Mouse (Mus musculus): Measurements from ENCODE around the gene Myl3. TPM values are rescaled to one million over a fixed set of nuclear protein-coding genes. Genes with fewer than 3 reads are reported as not detected.
A peak's percentile ranks its signal among the peaks of the same experiment; 100 is the strongest.

The Myl3 gene
- polyA plus RNA-seq, 1 experiment from 2014 or later, result 13.8 TPM

DNA sequence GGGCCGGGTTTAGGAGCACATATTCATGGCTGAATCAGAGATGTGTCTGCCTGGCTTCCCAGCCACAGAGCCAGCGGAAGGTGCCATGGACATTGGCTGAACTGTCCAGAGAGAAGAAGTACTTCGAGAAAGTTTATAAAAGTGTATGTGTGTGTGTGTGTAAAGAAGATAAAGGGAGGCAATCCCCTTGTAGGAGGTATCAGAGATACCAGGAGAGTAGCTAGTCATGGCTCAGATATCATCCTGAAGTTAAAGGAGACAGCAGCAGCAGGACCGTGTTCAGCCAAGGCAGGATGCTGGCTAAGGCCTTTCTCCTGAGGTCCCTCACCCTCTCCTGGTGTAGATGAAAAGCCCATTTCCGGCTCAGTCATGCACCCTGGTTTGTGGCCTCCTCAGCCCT lies 9.8 kb downstream of the Myl3 start:
- ATAC-seq, result no peak
- no peaks in the 10 kb centered on the region for H3K27me3 ChIP-seq (replicated peaks; ENCODE audit: insufficient read depth, low read length)
- TF ChIP-seq CTCF (IDR thresholded peaks at IDR 0.05) (no peak), EP300 (IDR thresholded peaks at IDR 0.05) (no peak)
- 71% methylated on average over 5 of the region's 5 CpGs for WGBS
- no peak for DNase-seq (ENCODE audit: low spot score)
- no peak overlapping the region for H3K9ac ChIP-seq (replicated peaks; ENCODE audit: low read depth)
- H3K36me3 ChIP-seq (ENCODE audit: insufficient read depth, low read length), result no peaks in the 10 kb centered on the region
- H3K4me3 ChIP-seq (ENCODE audit: low read depth, low read length), result no peak overlapping the region
- H3K4me1 ChIP-seq (ENCODE audit: insufficient read depth, low read depth, low read length), result no peaks in the 10 kb centered on the region; the same call in none of the 2 replicates
- no peaks in the 10 kb centered on the region for H3K9me3 ChIP-seq (ENCODE audit: low read length)
- no peak overlapping the region for H3K27ac ChIP-seq (ENCODE audit: low read length)
- H3K4me2 ChIP-seq (replicated peaks; ENCODE audit: low read depth, low read length), result no peak overlapping the region

DNA sequence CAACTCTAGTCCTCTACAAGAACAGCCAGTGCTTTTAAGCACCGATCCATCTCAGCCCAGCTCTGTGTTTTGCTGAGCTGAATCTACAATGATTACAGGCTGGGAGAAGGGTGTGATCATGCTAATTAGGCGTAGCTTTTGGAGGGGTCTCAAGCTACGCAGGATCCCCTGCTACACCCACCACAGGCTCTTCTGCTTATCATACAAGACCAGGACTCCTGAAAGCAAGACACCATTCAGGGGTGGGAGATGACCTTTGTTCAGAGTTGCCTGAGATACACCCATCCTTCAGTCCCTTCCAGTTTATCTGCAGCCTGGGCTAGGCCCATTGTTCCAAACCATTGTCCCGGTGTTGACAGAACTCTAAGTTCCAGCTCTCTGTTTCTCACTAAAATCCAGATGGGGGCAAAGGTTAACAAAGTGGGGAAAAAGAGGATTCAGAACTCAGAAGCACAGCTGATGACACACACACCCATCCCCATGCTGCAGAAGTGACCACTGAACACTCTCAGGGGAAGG lies 11.3 kb downstream of the Myl3 start:
- ATAC-seq (no peak), DNase-seq (ENCODE audit: low spot score) (no peak)
- no peak for TF ChIP-seq CTCF (IDR thresholded peaks at IDR 0.05)
- no peak for TF ChIP-seq EP300 (IDR thresholded peaks at IDR 0.05)
- no peaks in the 10 kb centered on the region for H3K36me3 ChIP-seq (ENCODE audit: insufficient read depth, low read length)
- H3K4me1 ChIP-seq (ENCODE audit: insufficient read depth, low read depth, low read length), result no peaks in the 10 kb centered on the region; the same call in none of the 2 replicates
- no peak overlapping the region for H3K27ac ChIP-seq (ENCODE audit: low read length)
- no peaks in the 10 kb centered on the region for H3K9me3 ChIP-seq (ENCODE audit: low read length)
- no peak overlapping the region for H3K4me2 ChIP-seq (replicated peaks; ENCODE audit: low read depth, low read length)
- WGBS, result 78% methylated on average over 4 of the region's 4 CpGs
- no peaks in the 10 kb centered on the region for H3K27me3 ChIP-seq (replicated peaks; ENCODE audit: insufficient read depth, low read length)
- no peak overlapping the region for H3K9ac ChIP-seq (replicated peaks; ENCODE audit: low read depth)
- H3K4me3 ChIP-seq (ENCODE audit: low read depth, low read length), result no peak overlapping the region

DNA sequence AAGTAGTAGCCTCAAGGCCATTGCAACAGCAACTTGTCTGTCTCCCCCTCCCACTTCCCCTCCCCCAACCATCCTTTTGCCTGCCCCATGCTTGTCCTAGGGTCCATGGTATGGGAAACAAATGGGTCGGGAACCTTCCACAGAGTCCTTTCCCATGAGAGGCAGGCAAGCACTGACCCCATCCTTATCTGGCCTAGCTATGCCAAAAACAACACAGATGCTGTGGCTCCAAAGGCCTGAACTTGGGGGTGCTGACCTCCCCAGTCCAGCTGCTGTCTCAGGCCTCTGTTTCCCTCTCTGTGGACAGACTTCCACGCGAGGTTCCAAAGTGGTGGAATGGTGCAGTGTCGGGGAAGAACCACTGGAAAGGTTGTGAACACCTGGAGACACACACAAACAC lies 12.1 kb downstream of the Myl3 start:
- Histone ChIP-seq H3K4me2 (replicated peaks; ENCODE audit: low read depth, low read length) (no peak overlapping the region), H3K27me3 (replicated peaks; ENCODE audit: insufficient read depth, low read length) (no peaks in the 10 kb centered on the region), H3K27ac (ENCODE audit: low read length) (no peak overlapping the region), H3K4me3 (ENCODE audit: low read depth, low read length) (no peak overlapping the region), H3K36me3 (ENCODE audit: insufficient read depth, low read length) (no peaks in the 10 kb centered on the region), H3K4me1 (ENCODE audit: insufficient read depth, low read depth, low read length) (no peaks in the 10 kb centered on the region; the same call in none of the 2 replicates), H3K9ac (replicated peaks; ENCODE audit: low read depth) (no peak overlapping the region), H3K9me3 (ENCODE audit: low read length) (no peaks in the 10 kb centered on the region)
- TF ChIP-seq CTCF (IDR thresholded peaks at IDR 0.05) (no peak), EP300 (IDR thresholded peaks at IDR 0.05) (no peak)
- 67% methylated on average over 4 of the region's 4 CpGs for WGBS
- ATAC-seq (no peak), DNase-seq (ENCODE audit: low spot score) (no peak)

DNA sequence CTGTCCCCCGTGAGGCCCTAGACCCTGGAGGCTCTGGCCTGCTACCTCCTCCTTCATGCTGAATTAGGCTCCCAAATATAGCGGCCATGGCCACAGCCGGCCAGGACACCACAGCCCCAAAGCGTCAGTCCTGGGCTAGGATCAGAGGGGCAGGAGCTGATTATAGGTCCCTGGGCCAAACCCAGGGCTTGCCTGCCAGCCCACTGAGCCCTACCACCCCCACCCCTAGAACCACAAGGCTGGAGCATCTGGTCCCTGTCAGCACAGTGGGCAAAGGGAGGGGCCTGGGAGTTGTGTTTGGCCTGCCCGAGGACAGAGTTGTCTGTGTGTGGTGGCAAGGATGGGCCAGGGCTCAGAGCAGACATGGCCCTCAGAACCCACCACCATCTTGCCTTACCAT lies 16.2 kb downstream of the Myl3 start:
- no peaks in the 10 kb centered on the region for H3K27me3 ChIP-seq (replicated peaks; ENCODE audit: insufficient read depth, low read length)
- H3K9ac ChIP-seq (replicated peaks; ENCODE audit: low read depth), result no peak overlapping the region
- no peaks in the 10 kb centered on the region for H3K36me3 ChIP-seq (ENCODE audit: insufficient read depth, low read length)
- H3K27ac ChIP-seq (ENCODE audit: low read length), result no peak overlapping the region
- no peaks in the 10 kb centered on the region for H3K9me3 ChIP-seq (ENCODE audit: low read length)
- TF ChIP-seq EP300 (IDR thresholded peaks at IDR 0.05), result no peak
- TF ChIP-seq CTCF (IDR thresholded peaks at IDR 0.05), result no peak
- ATAC-seq, result no peak
- DNase-seq (ENCODE audit: low spot score), result no peak
- WGBS, result 80% methylated on average over 5 of the region's 5 CpGs
- H3K4me1 ChIP-seq (ENCODE audit: insufficient read depth, low read depth, low read length), result no peaks in the 10 kb centered on the region
- H3K4me2 ChIP-seq (replicated peaks; ENCODE audit: low read depth, low read length), result no peak overlapping the region
- no peak overlapping the region for H3K4me3 ChIP-seq (ENCODE audit: low read depth, low read length)

DNA sequence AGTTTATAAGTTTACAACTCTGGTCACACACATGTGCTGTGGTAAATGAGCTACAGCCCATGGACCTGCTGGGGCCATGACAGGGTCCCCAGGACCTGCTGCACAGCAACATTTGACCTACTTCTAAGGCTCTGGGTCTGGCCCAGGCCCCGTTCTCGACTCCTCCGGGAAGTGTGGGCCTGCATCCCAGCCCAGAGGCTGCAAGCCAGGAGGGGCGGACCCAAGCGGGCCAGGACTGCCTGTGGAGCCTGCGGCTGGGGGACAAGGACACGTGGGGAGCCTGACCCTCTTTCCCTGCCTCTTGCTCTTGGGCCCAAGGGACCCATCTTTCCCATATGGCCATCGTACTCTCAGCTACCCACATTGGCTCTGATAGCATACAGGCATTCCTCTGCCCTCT lies 16.9 kb downstream of the Myl3 start:
- Histone ChIP-seq H3K4me3 (ENCODE audit: low read depth, low read length) (no peak overlapping the region), H3K9me3 (ENCODE audit: low read length) (no peaks in the 10 kb centered on the region), H3K9ac (replicated peaks; ENCODE audit: low read depth) (no peak overlapping the region), H3K27me3 (replicated peaks; ENCODE audit: insufficient read depth, low read length) (no peaks in the 10 kb centered on the region; the same call in 1 of the 2 replicates), H3K36me3 (ENCODE audit: insufficient read depth, low read length) (no peaks in the 10 kb centered on the region), H3K27ac (ENCODE audit: low read length) (no peak overlapping the region), H3K4me1 (ENCODE audit: insufficient read depth, low read depth, low read length) (no peaks in the 10 kb centered on the region), H3K4me2 (replicated peaks; ENCODE audit: low read depth, low read length) (no peak overlapping the region)
- WGBS, result 46% methylated on average over 8 of the region's 8 CpGs
- TF ChIP-seq EP300 (IDR thresholded peaks at IDR 0.05) (no peak), CTCF (IDR thresholded peaks at IDR 0.05) (no peak)
- ATAC-seq, result peak; percentile 48; the same call in 1 of the 2 replicates
- DNase-seq (ENCODE audit: low spot score), result peak; percentile 17

DNA sequence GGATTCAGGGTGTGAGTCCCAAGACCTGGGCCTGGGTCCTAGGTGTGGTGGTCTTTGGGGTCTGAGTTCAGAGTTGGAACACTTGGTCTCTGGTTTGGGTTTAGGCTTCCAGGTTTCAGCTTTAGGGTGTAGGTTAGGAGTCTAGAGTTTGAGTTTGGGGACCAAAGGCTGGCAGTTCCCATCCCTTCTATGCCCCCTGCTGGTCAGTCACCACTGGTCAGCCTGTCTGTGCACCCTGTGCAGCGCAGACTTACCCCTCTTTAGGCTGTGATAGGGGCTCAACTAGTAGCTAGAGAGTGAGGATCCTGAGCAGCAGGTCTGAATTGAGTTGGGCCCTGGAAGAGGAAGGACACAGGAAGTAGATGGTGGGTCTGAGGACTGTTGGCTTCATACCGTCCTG lies 17.6 kb downstream of the Myl3 start:
- no peak overlapping the region for H3K4me3 ChIP-seq (ENCODE audit: low read depth, low read length)
- no peak overlapping the region for H3K27ac ChIP-seq (ENCODE audit: low read length)
- ATAC-seq, result peak; percentile 54; the same call in 1 of the 2 replicates
- H3K4me1 ChIP-seq (ENCODE audit: insufficient read depth, low read depth, low read length), result no peaks in the 10 kb centered on the region
- TF ChIP-seq EP300 (IDR thresholded peaks at IDR 0.05) (no peak), CTCF (IDR thresholded peaks at IDR 0.05) (peak; percentile 84)
- no peaks in the 10 kb centered on the region for H3K9me3 ChIP-seq (ENCODE audit: low read length)
- no peaks in the 10 kb centered on the region; the same call in 1 of the 2 replicates for H3K27me3 ChIP-seq (replicated peaks; ENCODE audit: insufficient read depth, low read length)
- 44% methylated on average over 2 of the region's 2 CpGs for WGBS
- no peaks in the 10 kb centered on the region for H3K36me3 ChIP-seq (ENCODE audit: insufficient read depth, low read length)
- DNase-seq (ENCODE audit: low spot score), result peak; percentile 55
- no peak overlapping the region for H3K4me2 ChIP-seq (replicated peaks; ENCODE audit: low read depth, low read length)
- H3K9ac ChIP-seq (replicated peaks; ENCODE audit: low read depth), result no peak overlapping the region

DNA sequence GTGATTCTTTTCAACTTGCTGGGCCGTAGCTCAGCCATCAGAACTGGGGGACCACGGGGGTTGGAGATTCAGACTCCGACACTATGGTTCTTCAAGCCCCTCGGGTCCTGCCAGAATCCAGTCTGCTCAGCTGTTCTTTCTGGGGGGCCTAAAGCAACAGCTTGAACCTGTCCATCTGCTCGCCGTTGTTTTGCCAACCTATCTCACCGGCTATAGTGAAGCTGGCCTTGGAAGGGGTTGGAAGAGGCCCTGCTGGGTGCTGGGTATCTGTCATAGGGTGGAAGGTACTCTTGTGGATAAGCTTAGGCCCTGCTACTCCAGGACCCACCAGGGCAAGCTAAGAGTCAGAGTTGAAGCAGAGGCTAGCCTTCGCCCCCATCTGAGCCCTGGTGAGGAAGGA lies 19.2 kb downstream of the Myl3 start:
- no peaks in the 10 kb centered on the region for H3K4me1 ChIP-seq (ENCODE audit: insufficient read depth, low read depth, low read length)
- TF ChIP-seq EP300 (IDR thresholded peaks at IDR 0.05), result no peak
- no peak for TF ChIP-seq CTCF (IDR thresholded peaks at IDR 0.05)
- no peak overlapping the region for H3K27ac ChIP-seq (ENCODE audit: low read length)
- no peak overlapping the region for H3K4me3 ChIP-seq (ENCODE audit: low read depth, low read length)
- 73% methylated on average over 8 of the region's 8 CpGs for WGBS
- no peaks in the 10 kb centered on the region for H3K36me3 ChIP-seq (ENCODE audit: insufficient read depth, low read length)
- no peaks in the 10 kb centered on the region for H3K9me3 ChIP-seq (ENCODE audit: low read length)
- ATAC-seq (no peak), DNase-seq (ENCODE audit: low spot score) (no peak)
- H3K27me3 ChIP-seq (replicated peaks; ENCODE audit: insufficient read depth, low read length), result no peaks in the 10 kb centered on the region; the same call in 1 of the 2 replicates
- H3K9ac ChIP-seq (replicated peaks; ENCODE audit: low read depth), result no peak overlapping the region
- H3K4me2 ChIP-seq (replicated peaks; ENCODE audit: low read depth, low read length), result no peak overlapping the region
